Mouse (Mus musculus) CD8-positive naive resting alpha-beta T cell, adult 57 days (primary cell): ENCODE data around the gene H3f3b. TPM values are rescaled to one million over a fixed set of nuclear protein-coding genes. Genes with fewer than 3 reads are reported as not detected.

ENCODE experiments used
- total RNA-seq: library from RNA; stranded (reverse); gene quantifications from one replicate; pipeline ENCODE4 v1.2.4, GENCODE M21; 2023

Gene H3f3b
- 1,697 TPM for total RNA-seq

GRCm38 (mm10) chr11:116027756-116028155, at the start of gene H3f3b:
Gene H3f3b (minus strand): TSS chr11:116027962.

GRCm38 (mm10) chr11:116030088-116030897, 2.5 kb upstream of the H3f3b start, which contains the start of gene Unk:
Gene Unk (plus strand): TSS chr11:116030322.

GRCm38 (mm10) chr11:116012262-116012947, 15.4 kb downstream of the H3f3b start, which contains the start of gene Galk1:
Gene Galk1 (minus strand): TSS chr11:116012719.

GRCm38 (mm10) chr11:115974309-115975082, 53.3 kb downstream of the H3f3b start, which contains the start of gene Itgb4:
Gene Itgb4 (plus strand): TSS chr11:115974709.

Other genes with a start within 250 kb of the H3f3b start
- 2.9 TPM for gene Caskin2, start 214.3 kb downstream of the H3f3b start, total RNA-seq
- 23.2 TPM for gene Tsen54, start 213.2 kb downstream of the H3f3b start, total RNA-seq
- 37.2 TPM for gene Llgl2, start 203.9 kb downstream of the H3f3b start, total RNA-seq
- not detected for gene Myo15b, start 169.6 kb downstream of the H3f3b start, total RNA-seq
- gene Smim5, start 128.0 kb downstream of the H3f3b start, total RNA-seq, result 0.92 TPM
- not detected for gene Smim6, start 115.9 kb downstream of the H3f3b start, total RNA-seq
- gene Sap30bp, start 94.7 kb downstream of the H3f3b start, total RNA-seq, result 41.8 TPM
- gene Recql5, start 94.5 kb downstream of the H3f3b start, total RNA-seq, result 22.9 TPM
- not detected for gene Itgb4, start 53.3 kb downstream of the H3f3b start, total RNA-seq
- 21.6 TPM for gene Galk1, start 15.2 kb downstream of the H3f3b start, total RNA-seq
- gene Unk, start 2.4 kb upstream of the H3f3b start, total RNA-seq, result 80.3 TPM
- 83.7 TPM for gene Unc13d, start 50.0 kb upstream of the H3f3b start, total RNA-seq
- 162 TPM for gene Wbp2, start 59.0 kb upstream of the H3f3b start, total RNA-seq
- gene Trim47, start 99.2 kb upstream of the H3f3b start, total RNA-seq, result 1.2 TPM
- 30.8 TPM for gene Trim65, start 103.2 kb upstream of the H3f3b start, total RNA-seq
- gene Mrpl38, start 110.9 kb upstream of the H3f3b start, total RNA-seq, result 58.7 TPM
- 31.6 TPM for gene Fbf1, start 140.2 kb upstream of the H3f3b start, total RNA-seq
- gene Ten1, start 170.9 kb upstream of the H3f3b start, total RNA-seq, result 37.4 TPM
- gene Acox1, start 171.1 kb upstream of the H3f3b start, total RNA-seq, result 35.3 TPM
- gene Evpl, start 210.1 kb upstream of the H3f3b start, total RNA-seq, result 0.21 TPM
- 62.3 TPM for gene Srp68, start 246.3 kb upstream of the H3f3b start, total RNA-seq